Mouse (Mus musculus) cerebral cortex, adult 2 months (tissue): ENCODE measurements around the gene Vstm2l.

Experiments
- WGBS: fragments of 180-500 bp; shearing (Covaris S2); methylation state at CpG from one replicate; pipeline ENCODE4 v1.1.7; 2018; 5-methylcytosine and 5-hydroxymethylcytosine counted together

Vstm2l gene

GRCm38 (mm10) chr2:157992501-157992900 lies 78.0 kb downstream of the Vstm2l start:
- 98% methylated on average over 4 of the region's 4 CpGs for WGBS
